Mouse (Mus musculus) lung, adult 2 months (tissue): ENCODE results near the gene Zcrb1.

Experiments used
- CTCF ChIP-seq: fragments of 200-500 bp; IDR thresholded peaks from 2 replicates; pipeline ENCODE4 v1.5.1; 2011; ENCODE audit warnings: mild to moderate bottlenecking, low read length, control low read depth; ENCODE audit not compliant: insufficient read depth
- POLR2A ChIP-seq: fragments of 200-500 bp; IDR thresholded peaks from 2 replicates; pipeline ENCODE4 v1.6.1; 2011; ENCODE audit warnings: low read depth, mild to moderate bottlenecking, control low read depth, low read length, borderline replicate concordance; ENCODE audit errors: extremely low read depth

GRCm38 (mm10) chr15:93375696-93376095 is 22.4 kb downstream of the Zcrb1 start:
- TF ChIP-seq POLR2A (no peak), CTCF (no peak)
